Mouse (Mus musculus): ENCODE measurements around the gene Ift52. TPM values are rescaled to one million over a fixed set of nuclear protein-coding genes. Genes with fewer than 3 reads are reported as not detected.
A peak's percentile ranks its signal among the peaks of the same experiment; 100 is the strongest.

Ift52 gene
- total RNA-seq, 2 experiments from 2014 or later, result 32.9 to 35.2 TPM

GRCm38 (mm10) chr2:162987218-162987617, 29.9 kb upstream of the Ift52 start, which contains the start of gene Sgk2:
Sgk2 (plus strand) TSS chr2:162987330.
- TF ChIP-seq CTCF (IDR thresholded peaks at IDR 0.05), result no peak
- intact Hi-C loops (cut with DNase I), result no loop called here
- no peak within 1 kb of the TSS for H3K27ac ChIP-seq

GRCm38 (mm10) chr2:162988235-162988634, 28.9 kb upstream of the Ift52 start:
- no peak for DNase-seq (ENCODE audit: extremely low spot score in 1 of 2, low spot score in 2 of 2)
- intact Hi-C loops (cut with DNase I), result no loop called here
- H3K4me3 ChIP-seq, result no peak overlapping the region
- H3K27ac ChIP-seq, result no peak overlapping the region
- no peak for TF ChIP-seq CTCF (IDR thresholded peaks at IDR 0.05)

More at GRCm38 (mm10) chr2:162987218-162987617, 29.9 kb upstream of the Ift52 start, which contains the start of gene Sgk2:
- no peak for DNase-seq (ENCODE audit: extremely low spot score in 1 of 2, low spot score in 2 of 2)
- no peak within 1 kb of the TSS for H3K4me3 ChIP-seq

- intact Hi-C loops (cut with DNase I), result no loop called here
- TF ChIP-seq CTCF (IDR thresholded peaks at IDR 0.05), result no peak; the same call in 1 of the 2 replicates
- Histone ChIP-seq H3K4me3 (no peak overlapping the region), H3K27ac (peak overlapping the region; percentile 24; the same call in 1 of the 2 replicates)
- no peak for DNase-seq (ENCODE audit: extremely low spot score in 1 of 2, low spot score in 2 of 2)
Observed at GRCm38 (mm10) chr2:162991394-162992083, 25.6 kb upstream of the Ift52 start.

GRCm38 (mm10) chr2:162992084-162992437, 25.1 kb upstream of the Ift52 start:
- no peak for DNase-seq (ENCODE audit: extremely low spot score in 1 of 2, low spot score in 2 of 2)
- intact Hi-C loops (cut with DNase I), result no loop called here
- peak overlapping the region; percentile 24; the same call in 1 of the 2 replicates for H3K27ac ChIP-seq
- TF ChIP-seq CTCF (IDR thresholded peaks at IDR 0.05), result no peak
- H3K4me3 ChIP-seq, result no peak overlapping the region

- Histone ChIP-seq H3K27ac (no peak overlapping the region), H3K4me3 (no peak overlapping the region)
- DNase-seq (ENCODE audit: extremely low spot score in 1 of 2, low spot score in 2 of 2), result no peak
- TF ChIP-seq CTCF (IDR thresholded peaks at IDR 0.05), result no peak
- intact Hi-C loops (cut with DNase I), result no loop called here
Observed at GRCm38 (mm10) chr2:162993881-162994616, 23.1 kb upstream of the Ift52 start.

GRCm38 (mm10) chr2:162998528-162999230, 18.5 kb upstream of the Ift52 start:
- peak; percentile 91 for TF ChIP-seq CTCF (IDR thresholded peaks at IDR 0.05)
- Histone ChIP-seq H3K27ac (no peak overlapping the region), H3K4me3 (no peak overlapping the region)
- peak; percentile 49 to 64 for DNase-seq (ENCODE audit: extremely low spot score in 1 of 2, low spot score in 2 of 2)
- intact Hi-C loops (cut with DNase I), result no loop called here

- peak; percentile 51 for TF ChIP-seq CTCF (IDR thresholded peaks at IDR 0.05)
- intact Hi-C loops (cut with DNase I), result no loop called here
- no peak for DNase-seq (ENCODE audit: extremely low spot score in 1 of 2, low spot score in 2 of 2)
- Histone ChIP-seq H3K4me3 (no peak overlapping the region), H3K27ac (no peak overlapping the region)
Observed at GRCm38 (mm10) chr2:162999744-163000143, 17.4 kb upstream of the Ift52 start.

GRCm38 (mm10) chr2:163001071-163001470, 16.1 kb upstream of the Ift52 start:
- intact Hi-C loops (cut with DNase I), result no loop called here
- no peak overlapping the region for H3K27ac ChIP-seq
- no peak for TF ChIP-seq CTCF (IDR thresholded peaks at IDR 0.05)
- no peak for DNase-seq (ENCODE audit: extremely low spot score in 1 of 2, low spot score in 2 of 2)
- H3K4me3 ChIP-seq, result no peak overlapping the region

GRCm38 (mm10) chr2:163007299-163007698, 9.9 kb upstream of the Ift52 start:
- no peak for TF ChIP-seq CTCF (IDR thresholded peaks at IDR 0.05)
- H3K27ac ChIP-seq, result no peak overlapping the region
- DNase-seq (ENCODE audit: extremely low spot score in 1 of 2, low spot score in 2 of 2), result no peak
- H3K4me3 ChIP-seq, result no peak overlapping the region
- intact Hi-C loops (cut with DNase I), result no loop called here

GRCm38 (mm10) chr2:163031289-163031688, 14.1 kb downstream of the Ift52 start:
- TF ChIP-seq CTCF (IDR thresholded peaks at IDR 0.05), result no peak
- Histone ChIP-seq H3K27ac (no peak overlapping the region), H3K4me3 (no peak overlapping the region)
- DNase-seq (ENCODE audit: extremely low spot score in 1 of 2, low spot score in 2 of 2), result no peak
- intact Hi-C loops (cut with DNase I), result no loop called here

- DNase-seq (ENCODE audit: extremely low spot score in 1 of 2, low spot score in 2 of 2), result no peak
- Histone ChIP-seq H3K4me3 (no peak overlapping the region), H3K27ac (no peak overlapping the region)
- no peak for TF ChIP-seq CTCF (IDR thresholded peaks at IDR 0.05)
- intact Hi-C loops (cut with DNase I), result no loop called here
Observed at GRCm38 (mm10) chr2:163031757-163032156, 14.6 kb downstream of the Ift52 start.

- intact Hi-C loops (cut with DNase I), result no loop called here
- Histone ChIP-seq H3K27ac (no peak overlapping the region), H3K4me3 (no peak overlapping the region)
- TF ChIP-seq CTCF (IDR thresholded peaks at IDR 0.05), result no peak
- no peak for DNase-seq (ENCODE audit: extremely low spot score in 1 of 2, low spot score in 2 of 2)
Observed at GRCm38 (mm10) chr2:163032622-163033021, 15.5 kb downstream of the Ift52 start.

Measured in left cerebral cortex, adult 2 months (tissue).